Mouse (Mus musculus) E14TG2a.4 (cell line): ENCODE measurements around the gene Tmem132d.

Experiments used
- CTCF ChIP-seq: conservative IDR thresholded peaks from 2 replicates; pipeline ENCODE4 v1.5.1; 2014; ENCODE audit warnings: low read length
- NANOG ChIP-seq: IDR thresholded peaks from 2 replicates; pipeline ENCODE4 v1.6.1; 2014; ENCODE audit warnings: borderline replicate concordance, low read length, mixed read lengths
- POU5F1 ChIP-seq: IDR thresholded peaks from 2 replicates; pipeline ENCODE4 v1.6.1; 2014; ENCODE audit warnings: low read length, borderline replicate concordance

- TF ChIP-seq CTCF (no peak), NANOG (no peak), POU5F1 (no peak)
Measured at GRCm38 (mm10) chr5:128244219-128244618, 188.7 kb downstream of the Tmem132d start.
